Mouse (Mus musculus) G1E (cell line): ENCODE results near the gene Nenf.

Experiments used
- CTCF ChIP-seq: IDR thresholded peaks from 2 replicates; pipeline ENCODE4 v1.5.1; 2012; ENCODE audit warnings: low read depth, low read length, inconsistent platforms, mixed read lengths
- GATA1 ChIP-seq: IDR thresholded peaks from 2 replicates; pipeline ENCODE4 v1.6.1; 2012; ENCODE audit warnings: borderline replicate concordance, low read length, inconsistent platforms, mixed read lengths
- GATA2 ChIP-seq: IDR thresholded peaks from 2 replicates; pipeline ENCODE4 v1.6.1; 2012; ENCODE audit warnings: low read depth, low read length, inconsistent platforms, borderline replicate concordance
- POLR2AphosphoS5 ChIP-seq: IDR thresholded peaks from 2 replicates; pipeline ENCODE4 v1.6.1; 2012; ENCODE audit warnings: low read depth, low read length, inconsistent platforms; ENCODE audit not compliant: insufficient replicate concordance
- TAL1 ChIP-seq: conservative IDR thresholded peaks from 2 replicates; pipeline ENCODE4 v1.6.1; 2012; ENCODE audit warnings: low read depth, low read length, inconsistent platforms, mixed read lengths

- no peak for TF ChIP-seq CTCF
- no peak for TF ChIP-seq POLR2AphosphoS5
- TF ChIP-seq GATA1, result no peak
- no peak for TF ChIP-seq TAL1
- no peak for TF ChIP-seq GATA2
These were observed 1.2 kb downstream of the Nenf start for GRCm38 (mm10) chr1:191316818-191317217.
